Mouse (Mus musculus) G1E (cell line): ENCODE data around the gene Ssbp3. TPM values are rescaled to one million over a fixed set of nuclear protein-coding genes. Genes with fewer than 3 reads are reported as not detected.
A peak's percentile ranks its signal among the peaks of the same experiment; 100 is the strongest.

ENCODE experiments used
- ATAC-seq: 2 replicates; pipeline ENCODE4 v1.8.0; 2016; ENCODE audit warnings: mild to moderate bottlenecking; ENCODE audit not compliant: insufficient number of reproducible peaks, poor library complexity, low FRiP score, severe bottlenecking; ENCODE audit errors: extremely low read depth
- DNase-seq: peaks from one replicate; pipeline ENCODE4 v3.0.0; 2012; ENCODE audit warnings: low spot score
- H3K27me3 ChIP-seq: 2 replicates; pipeline ENCODE4 v1.6.1; 2012; ENCODE audit warnings: mild to moderate bottlenecking, low read length, inconsistent platforms; ENCODE audit not compliant: insufficient read depth
- H3K36me3 ChIP-seq: replicated peaks from 2 replicates; pipeline ENCODE3; 2012; ENCODE audit warnings: mild to moderate bottlenecking, inconsistent platforms
- H3K4me1 ChIP-seq: 2 replicates; pipeline ENCODE4 v1.6.1; 2012; ENCODE audit warnings: low read depth, low read length, inconsistent platforms, mixed read lengths; ENCODE audit not compliant: insufficient read depth
- H3K4me3 ChIP-seq: 2 replicates; pipeline ENCODE4 v1.5.1; 2012; ENCODE audit warnings: low read depth, mild to moderate bottlenecking, inconsistent platforms, low read length, moderate library complexity, mixed read lengths
- H3K9me3 ChIP-seq: replicated peaks from 2 replicates; pipeline ENCODE4 v1.6.1; 2012; ENCODE audit warnings: inconsistent platforms
- CTCF ChIP-seq: IDR thresholded peaks from 2 replicates; pipeline ENCODE4 v1.5.1; 2012; ENCODE audit warnings: low read depth, low read length, inconsistent platforms, mixed read lengths
- GATA1 ChIP-seq: IDR thresholded peaks from 2 replicates; pipeline ENCODE4 v1.6.1; 2012; ENCODE audit warnings: borderline replicate concordance, low read length, inconsistent platforms, mixed read lengths
- GATA2 ChIP-seq: IDR thresholded peaks from 2 replicates; pipeline ENCODE4 v1.6.1; 2012; ENCODE audit warnings: low read depth, low read length, inconsistent platforms, borderline replicate concordance
- POLR2AphosphoS5 ChIP-seq: IDR thresholded peaks from 2 replicates; pipeline ENCODE4 v1.6.1; 2012; ENCODE audit warnings: low read depth, low read length, inconsistent platforms; ENCODE audit not compliant: insufficient replicate concordance
- TAL1 ChIP-seq: conservative IDR thresholded peaks from 2 replicates; pipeline ENCODE4 v1.6.1; 2012; ENCODE audit warnings: low read depth, low read length, inconsistent platforms, mixed read lengths
- polyA plus RNA-seq: library from polyadenylated mRNA; stranded (reverse); fragments of >175 nt; gene quantifications from 2 replicates; pipeline ENCODE4 v1.2.3, GENCODE M21; 2012
- total RNA-seq, 2 experiments: library from RNA; stranded (forward) in 1 of 2; stranded (reverse) in 1 of 2; fragments of 200-1000 nt in 1 of 2; fragments of >200 nt in 1 of 2; fragmentation: Nextera tagmentation in 1 of 2; gene quantifications; 2 replicates each; pipeline ENCODE4 v1.2.3; 2014 to 2017

The Ssbp3 gene
- total and polyA plus RNA-seq, 3 experiments: 46.6 to 685 (median 232) TPM

DNA sequence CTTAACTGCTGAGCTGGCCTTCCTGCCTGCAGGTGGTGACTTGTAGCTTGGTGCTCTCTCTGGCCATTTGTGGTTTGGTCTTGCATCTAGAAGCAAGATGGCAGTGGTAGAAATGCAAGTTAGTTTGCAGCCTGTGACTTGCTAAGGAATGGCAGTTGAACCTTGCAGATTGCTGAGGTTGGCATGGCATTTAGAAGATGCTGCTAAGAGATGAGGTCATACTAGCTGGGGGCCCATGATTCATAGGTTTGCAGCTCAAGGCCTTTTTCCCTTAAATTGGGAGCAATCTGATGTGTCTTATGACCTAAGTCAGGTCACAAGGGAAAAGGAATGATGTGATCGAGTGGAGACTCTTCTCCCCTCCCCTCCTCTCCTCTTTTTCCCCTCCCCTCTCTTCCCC, 7.8 kb downstream of the Ssbp3 start:
- Histone ChIP-seq H3K36me3 (peaks cover 100% of the 10 kb centered on the region), H3K9me3 (no peaks in the 10 kb centered on the region), H3K4me1 (peaks cover 98% of the 10 kb centered on the region), H3K4me3 (no peak overlapping the region), H3K27me3 (no peaks in the 10 kb centered on the region)
- ATAC-seq (no peak), DNase-seq (no peak)
- TF ChIP-seq GATA2: no peak

GRCm38 (mm10) chr4:106920119-106920518, 9.6 kb downstream of the Ssbp3 start:
- no peak for DNase-seq
- peaks cover 100% of the 10 kb centered on the region for H3K36me3 ChIP-seq
- H3K4me1 ChIP-seq: peaks cover 98% of the 10 kb centered on the region

DNA sequence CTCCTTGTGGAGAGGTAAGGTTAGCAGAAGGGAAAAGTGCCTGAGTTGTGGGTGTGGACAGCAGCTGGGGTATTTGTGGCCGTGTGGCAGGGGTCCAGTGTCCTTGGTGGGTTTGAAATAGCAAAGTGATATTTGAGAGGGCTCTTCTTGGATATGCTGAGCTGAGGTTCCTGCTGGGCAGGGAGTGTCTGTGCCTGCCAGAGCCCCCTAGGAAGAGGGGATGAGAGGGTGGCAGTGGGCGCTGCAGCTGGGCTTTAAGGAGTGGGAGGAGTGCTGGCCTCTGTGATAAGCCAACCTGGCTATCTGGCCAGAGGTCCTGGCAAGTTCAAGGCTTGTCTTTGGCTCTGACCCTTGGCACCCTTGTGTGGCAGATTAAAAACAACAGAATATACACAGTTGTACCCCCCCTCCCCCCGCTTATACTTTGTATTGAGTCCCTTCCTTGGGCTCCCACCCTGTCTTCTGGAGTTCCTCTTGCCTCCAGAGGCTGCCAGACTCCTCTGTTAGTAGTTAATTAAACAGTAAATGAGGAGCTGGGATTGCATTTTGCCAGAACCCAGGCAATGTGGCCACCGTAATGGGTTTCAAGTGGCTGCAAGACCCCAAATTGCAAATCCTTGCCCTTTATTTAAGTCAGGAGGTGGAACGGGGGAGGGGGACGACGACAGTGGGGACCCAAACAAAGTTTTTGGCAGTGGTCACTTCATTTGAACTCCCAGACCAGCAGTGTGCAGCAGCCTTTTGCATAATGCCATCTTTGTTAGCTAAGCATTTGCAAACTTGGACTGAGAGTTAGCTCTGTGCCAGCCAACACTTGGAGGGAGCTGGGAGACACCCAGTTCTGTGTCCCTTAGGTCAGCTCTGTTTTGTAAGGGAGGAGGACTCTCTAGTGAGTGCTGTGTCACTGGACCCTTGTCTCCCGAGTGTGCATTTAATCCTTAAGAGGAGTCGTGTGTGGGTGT, 11.2 kb downstream of the Ssbp3 start:
- Histone ChIP-seq H3K36me3 (peaks cover 100% of the 10 kb centered on the region), H3K27me3 (no peaks in the 10 kb centered on the region), H3K4me3 (peak overlapping the region; percentile 50; the same call in 1 of the 2 replicates), H3K9me3 (no peaks in the 10 kb centered on the region), H3K4me1 (peaks cover 97% of the 10 kb centered on the region)
- ATAC-seq (no peak), DNase-seq (no peak)
- TF ChIP-seq TAL1 (no peak; the same call in 1 of the 2 replicates), GATA2 (no peak)

More at GRCm38 (mm10) chr4:106920119-106920518, 9.6 kb downstream of the Ssbp3 start:
- no peak for ATAC-seq
- Histone ChIP-seq H3K27me3 (no peaks in the 10 kb centered on the region), H3K9me3 (no peaks in the 10 kb centered on the region), H3K4me3 (no peak overlapping the region; the same call in 1 of the 2 replicates)
- TF ChIP-seq TAL1 (no peak), POLR2AphosphoS5 (no peak), GATA1 (no peak), CTCF (no peak), GATA2 (no peak)

GRCm38 (mm10) chr4:106922919-106923318, 12.4 kb downstream of the Ssbp3 start:
- TF ChIP-seq CTCF (no peak), TAL1 (peak; percentile 87), GATA2 (no peak), GATA1 (no peak), POLR2AphosphoS5 (no peak)
- H3K27me3 ChIP-seq: no peaks in the 10 kb centered on the region
- ATAC-seq (peak; percentile 82), DNase-seq (peak; percentile 74)
- H3K4me1 ChIP-seq: peaks cover 93% of the 10 kb centered on the region
- H3K36me3 ChIP-seq: peaks cover 100% of the 10 kb centered on the region
- no peaks in the 10 kb centered on the region for H3K9me3 ChIP-seq
- peak overlapping the region; percentile 48; the same call in 1 of the 2 replicates for H3K4me3 ChIP-seq

GRCm38 (mm10) chr4:106924175-106924574, 13.7 kb downstream of the Ssbp3 start:
- Histone ChIP-seq H3K36me3 (peaks cover 100% of the 10 kb centered on the region), H3K27me3 (no peaks in the 10 kb centered on the region), H3K9me3 (no peaks in the 10 kb centered on the region), H3K4me1 (peaks cover 94% of the 10 kb centered on the region), H3K4me3 (peak overlapping the region; percentile 11; the same call in 1 of the 2 replicates)
- DNase-seq: no peak
- ATAC-seq: no peak
- TF ChIP-seq TAL1 (no peak), POLR2AphosphoS5 (no peak), GATA2 (no peak), CTCF (no peak), GATA1 (no peak)

DNA sequence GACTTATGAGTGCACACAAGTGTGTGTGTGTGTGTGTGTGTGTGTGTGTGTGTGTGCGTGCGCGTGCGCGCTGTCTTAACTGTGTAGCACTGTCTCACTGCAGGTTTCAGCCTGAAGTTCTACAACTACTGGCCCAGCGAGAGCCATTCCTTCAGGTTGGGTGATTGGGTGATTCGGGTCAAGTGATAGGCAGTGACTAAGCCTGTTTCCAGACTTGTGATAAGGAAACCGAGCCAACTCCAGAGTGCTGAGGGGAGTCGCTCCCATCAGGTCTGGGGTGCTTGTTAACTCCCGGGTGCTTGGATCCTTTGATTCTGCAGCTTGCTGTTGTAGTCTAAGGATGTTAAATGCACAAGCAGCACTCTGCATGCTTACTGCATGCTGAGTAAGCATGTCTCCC, 14.4 kb downstream of the Ssbp3 start:
- H3K36me3 ChIP-seq: peaks cover 100% of the 10 kb centered on the region
- H3K4me1 ChIP-seq: peaks cover 92% of the 10 kb centered on the region
- no peak for TF ChIP-seq TAL1
- TF ChIP-seq POLR2AphosphoS5: no peak
- TF ChIP-seq CTCF: no peak
- TF ChIP-seq GATA1: no peak
- no peak for TF ChIP-seq GATA2
- peak; percentile 61 for DNase-seq
- H3K27me3 ChIP-seq: no peaks in the 10 kb centered on the region
- no peaks in the 10 kb centered on the region for H3K9me3 ChIP-seq
- no peak overlapping the region; the same call in 1 of the 2 replicates for H3K4me3 ChIP-seq
- ATAC-seq: peak; percentile 59; the same call in 1 of the 2 replicates

DNA sequence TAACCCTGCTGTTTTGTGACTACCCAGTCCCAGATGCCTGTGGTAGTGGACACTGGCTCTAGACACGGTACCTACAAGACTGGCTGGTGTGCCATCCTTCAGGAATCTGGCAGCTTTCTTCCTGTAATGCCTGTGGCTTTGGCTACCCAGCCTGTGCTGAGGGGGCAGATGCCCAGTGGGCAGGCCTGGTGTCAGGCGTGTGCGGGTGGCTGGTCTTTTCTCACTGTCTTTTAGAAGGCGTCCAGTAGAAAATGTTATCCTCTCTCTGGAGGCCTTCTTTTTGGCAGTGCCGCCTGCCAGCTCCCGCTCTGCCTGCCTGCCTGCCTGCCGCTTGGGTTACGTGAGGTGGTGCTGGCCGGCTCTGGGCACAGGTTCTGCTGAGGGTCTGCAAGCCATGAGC, 15.9 kb downstream of the Ssbp3 start:
- Histone ChIP-seq H3K9me3 (no peaks in the 10 kb centered on the region), H3K27me3 (no peaks in the 10 kb centered on the region), H3K4me1 (peaks cover 90% of the 10 kb centered on the region), H3K36me3 (peaks cover 99% of the 10 kb centered on the region), H3K4me3 (no peak overlapping the region)
- DNase-seq (no peak), ATAC-seq (no peak)
- TF ChIP-seq CTCF (no peak), GATA2 (no peak), TAL1 (no peak), GATA1 (no peak), POLR2AphosphoS5 (no peak)
